Mouse (Mus musculus): ENCODE results near the gene Qdpr. TPM values are rescaled to one million over a fixed set of nuclear protein-coding genes. Genes with fewer than 3 reads are reported as not detected.

Gene Qdpr
- 126 and 127 TPM in 2 replicates for polyA plus RNA-seq (2016; fragmentation: Nextera tagmentation; extraction: Ambion mirVana)

DNA sequence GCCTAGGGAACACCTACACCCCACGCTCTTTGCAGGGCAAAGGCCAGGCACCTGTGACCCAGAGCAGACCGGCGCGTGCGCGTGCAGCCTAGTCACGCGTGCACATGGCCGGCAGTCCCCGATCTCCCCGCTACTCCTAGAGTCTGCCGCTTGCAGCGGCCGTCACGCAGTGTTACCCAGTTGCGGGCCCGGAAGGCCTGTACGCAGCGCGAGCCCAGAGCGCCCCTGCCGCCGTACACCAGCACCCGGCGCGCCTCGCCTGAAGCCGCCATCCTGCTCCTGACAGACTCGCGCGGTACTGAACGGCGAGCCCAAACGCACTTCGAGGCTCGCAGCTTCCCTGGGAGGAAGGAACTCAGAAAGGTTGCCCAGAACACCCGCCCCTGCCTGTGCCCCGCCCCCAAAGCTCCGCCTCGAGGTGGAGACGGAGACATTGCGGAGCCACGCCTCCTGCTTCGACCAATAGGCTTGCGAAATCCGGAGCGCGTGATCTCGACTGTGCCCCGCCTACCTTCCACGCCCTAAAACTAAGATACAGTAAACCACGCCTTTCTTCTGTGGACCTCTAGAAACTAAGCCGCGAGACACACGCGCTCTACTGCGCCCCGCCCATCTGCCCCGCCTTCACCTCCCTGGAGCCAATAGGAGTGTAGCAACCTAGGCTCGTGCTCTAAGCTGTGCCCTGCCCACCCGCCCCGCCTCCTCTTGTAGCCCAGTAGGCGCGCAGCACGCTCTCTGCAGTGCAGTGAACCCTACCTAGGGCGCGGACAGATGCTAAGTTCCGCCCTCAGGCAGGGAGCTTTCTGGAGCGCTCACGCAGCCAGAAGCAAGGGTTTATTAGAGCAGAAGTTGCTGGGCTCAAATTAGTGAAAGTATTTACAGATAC lies at the start of gene Qdpr:
TSS of gene Qdpr (minus strand) at position 406 of the 886 bp plus-strand sequence.
- H3K36me3 ChIP-seq (replicated peaks): peaks cover 5% of the 10 kb centered on the region; the same call in 1 of the 2 replicates
- WGBS: under 1% methylated on average over 70 of the region's 70 CpGs
- DNase-seq (ENCODE audit: extremely low spot score, low spot score): peak; percentile 99
- peak within 1 kb of the TSS; percentile 75 for H3K4me3 ChIP-seq
- peak within 1 kb of the TSS; percentile 87 for H3K27ac ChIP-seq
- peaks cover 27% of the 10 kb centered on the region for H3K4me1 ChIP-seq
- H3K27me3 ChIP-seq (ENCODE audit: poor library complexity, severe bottlenecking): no peaks in the 10 kb centered on the region
- no peaks in the 10 kb centered on the region for H3K9me3 ChIP-seq

DNA sequence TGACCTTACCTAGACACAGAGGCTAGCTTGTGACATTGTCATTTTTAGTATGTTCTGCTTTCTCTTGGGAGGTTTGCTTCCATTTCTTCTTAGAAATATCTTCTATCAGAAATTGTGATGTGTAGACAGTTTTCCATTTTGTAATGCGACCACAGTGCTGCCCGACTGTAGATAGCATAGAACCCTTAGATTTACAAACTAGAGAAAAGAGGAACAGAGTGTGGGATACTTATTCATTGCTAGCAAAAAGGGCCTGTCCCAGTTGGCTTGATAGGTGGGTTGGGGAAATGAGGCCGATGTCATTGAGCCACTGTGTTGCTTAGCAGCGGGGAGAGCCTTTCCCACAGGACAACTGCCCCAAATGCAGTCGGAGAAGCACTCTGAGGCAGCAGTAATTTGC lies 47.5 kb upstream of the Qdpr start:
- Histone ChIP-seq H3K27ac (no peak overlapping the region), H3K4me3 (no peak overlapping the region), H3K27me3 (ENCODE audit: poor library complexity, severe bottlenecking) (no peaks in the 10 kb centered on the region), H3K4me1 (peaks cover 21% of the 10 kb centered on the region), H3K36me3 (replicated peaks) (peaks cover 75% of the 10 kb centered on the region), H3K9me3 (no peaks in the 10 kb centered on the region)
- 95% methylated on average over 5 of the region's 5 CpGs for WGBS
- DNase-seq (ENCODE audit: extremely low spot score, low spot score): no peak

DNA sequence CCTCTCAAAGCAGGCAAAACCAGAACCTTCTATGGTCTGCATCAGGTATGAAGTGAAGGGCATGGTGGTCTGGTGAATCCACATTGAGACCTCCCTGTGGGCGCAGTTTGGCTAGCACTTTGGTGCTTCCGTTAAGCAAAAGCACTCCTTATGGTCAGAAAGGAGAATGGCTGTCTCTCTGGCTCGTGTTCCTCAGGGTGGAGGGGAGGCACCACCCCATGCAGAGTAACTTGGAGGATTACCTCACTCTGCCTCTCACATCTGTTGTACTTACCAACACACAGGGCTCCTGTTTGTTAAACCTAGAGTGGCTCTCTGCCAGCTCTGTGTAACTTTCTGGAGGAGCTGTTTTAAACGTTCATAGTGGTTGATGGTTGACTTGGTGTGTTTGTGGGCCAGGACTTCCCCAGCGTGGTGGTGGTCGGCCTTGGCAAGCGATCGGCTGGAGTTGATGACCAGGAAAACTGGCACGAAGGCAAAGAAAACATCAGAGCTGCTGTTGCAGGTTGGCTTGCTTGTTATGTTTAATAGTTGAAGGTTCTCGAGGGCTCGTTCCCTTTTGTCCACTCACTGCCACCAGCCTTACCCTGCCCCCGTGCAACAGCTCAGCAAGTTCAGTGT lies 47.0 kb upstream of the Qdpr start:
- Histone ChIP-seq H3K4me3 (no peak overlapping the region), H3K27me3 (ENCODE audit: poor library complexity, severe bottlenecking) (0 out of 2 replicates have a peak, but pooled peaks cover 4% of the 10 kb centered on the region), H3K9me3 (no peaks in the 10 kb centered on the region), H3K27ac (no peak overlapping the region), H3K36me3 (replicated peaks) (peaks cover 70% of the 10 kb centered on the region), H3K4me1 (peaks cover 21% of the 10 kb centered on the region)
- 91% methylated on average over 12 of the region's 12 CpGs for WGBS
- no peak for DNase-seq (ENCODE audit: extremely low spot score, low spot score)

DNA sequence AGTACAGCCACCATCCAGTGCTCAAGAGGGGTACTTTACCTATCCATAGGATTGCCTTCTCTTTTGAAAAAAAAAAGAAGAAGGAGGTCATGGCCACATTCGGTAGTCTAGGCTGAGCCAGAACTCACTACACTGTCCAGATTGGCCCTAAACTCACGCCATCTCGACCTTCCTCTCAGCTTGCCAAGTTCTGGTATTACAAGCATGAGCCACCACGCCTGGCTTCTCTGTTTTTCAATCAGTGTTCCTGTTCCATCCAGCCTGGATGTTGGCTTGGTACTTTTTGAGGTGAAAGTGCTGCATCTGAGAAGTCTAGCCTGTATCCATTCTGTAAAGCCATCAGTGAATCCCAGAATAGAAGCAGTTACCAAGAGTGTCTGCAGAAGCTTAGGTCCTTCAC lies 46.4 kb upstream of the Qdpr start:
- 90% methylated on average over 4 of the region's 4 CpGs for WGBS
- Histone ChIP-seq H3K4me3 (no peak overlapping the region), H3K4me1 (peaks cover 26% of the 10 kb centered on the region), H3K27ac (no peak overlapping the region), H3K27me3 (ENCODE audit: poor library complexity, severe bottlenecking) (0 out of 2 replicates have a peak, but pooled peaks cover 9% of the 10 kb centered on the region), H3K9me3 (no peaks in the 10 kb centered on the region), H3K36me3 (replicated peaks) (peaks cover 64% of the 10 kb centered on the region)
- DNase-seq (ENCODE audit: extremely low spot score, low spot score): no peak

DNA sequence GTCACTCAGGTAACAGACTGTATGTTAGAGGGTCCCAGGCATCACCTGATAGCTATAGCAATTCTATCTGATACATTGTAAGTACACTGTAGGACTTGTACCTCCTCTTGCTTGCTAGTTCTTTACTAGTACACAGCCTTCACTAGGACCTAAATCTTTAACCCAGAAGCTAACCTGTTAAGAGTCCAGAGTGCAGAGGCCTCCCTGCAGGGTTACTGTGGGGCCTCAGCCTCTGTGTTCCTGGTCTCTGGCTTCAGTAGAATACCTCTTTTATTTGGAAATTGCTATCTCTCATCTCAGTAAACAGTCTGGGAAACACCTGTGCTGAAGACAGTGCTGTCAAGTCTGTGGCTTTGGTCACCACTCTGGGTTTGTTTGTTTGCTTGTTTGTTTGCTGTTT lies 46.0 kb upstream of the Qdpr start:
- Histone ChIP-seq H3K36me3 (replicated peaks) (peaks cover 60% of the 10 kb centered on the region), H3K4me3 (no peak overlapping the region), H3K9me3 (no peaks in the 10 kb centered on the region), H3K27ac (no peak overlapping the region), H3K27me3 (ENCODE audit: poor library complexity, severe bottlenecking) (0 out of 2 replicates have a peak, but pooled peaks cover 12% of the 10 kb centered on the region), H3K4me1 (peaks cover 30% of the 10 kb centered on the region)
- DNase-seq (ENCODE audit: extremely low spot score, low spot score): no peak

- Histone ChIP-seq H3K4me1 (peaks cover 31% of the 10 kb centered on the region), H3K4me3 (no peak overlapping the region), H3K27me3 (ENCODE audit: poor library complexity, severe bottlenecking) (0 out of 2 replicates have a peak, but pooled peaks cover 12% of the 10 kb centered on the region), H3K27ac (no peak overlapping the region), H3K36me3 (replicated peaks) (peaks cover 54% of the 10 kb centered on the region), H3K9me3 (no peaks in the 10 kb centered on the region)
- 91% methylated on average over 3 of the region's 3 CpGs for whole genome bisulfite sequencing
- DNase-seq (ENCODE audit: extremely low spot score, low spot score): no peak
These were observed 45.5 kb upstream of the Qdpr start for GRCm38 (mm10) chr5:45495429-45495975.

- no peak for DNase-seq (ENCODE audit: extremely low spot score, low spot score)
- Histone ChIP-seq H3K9me3 (no peaks in the 10 kb centered on the region), H3K36me3 (replicated peaks) (peaks cover 42% of the 10 kb centered on the region), H3K27me3 (ENCODE audit: poor library complexity, severe bottlenecking) (0 out of 2 replicates have a peak, but pooled peaks cover 12% of the 10 kb centered on the region), H3K4me1 (peaks cover 31% of the 10 kb centered on the region), H3K27ac (peak overlapping the region; percentile 91), H3K4me3 (peak overlapping the region; percentile 75)
- WGBS: 73% methylated on average over 9 of the region's 9 CpGs
These were observed 44.2 kb upstream of the Qdpr start for GRCm38 (mm10) chr5:45494093-45494755.

GRCm38 (mm10) chr5:45493191-45494092 lies 43.4 kb upstream of the Qdpr start, which contains the start of gene Lap3:
TSS of gene Lap3 (plus strand) at chr5:45493374.
- Histone ChIP-seq H3K27ac (peak within 1 kb of the TSS; percentile 91), H3K4me1 (peaks cover 31% of the 10 kb centered on the region), H3K27me3 (ENCODE audit: poor library complexity, severe bottlenecking) (0 out of 2 replicates have a peak, but pooled peaks cover 12% of the 10 kb centered on the region), H3K36me3 (replicated peaks) (peaks cover 34% of the 10 kb centered on the region), H3K4me3 (peak within 1 kb of the TSS; percentile 75), H3K9me3 (no peaks in the 10 kb centered on the region)
- under 1% methylated on average over 78 of the region's 78 CpGs for WGBS
- peak; percentile 97 for DNase-seq (ENCODE audit: extremely low spot score, low spot score)

DNA sequence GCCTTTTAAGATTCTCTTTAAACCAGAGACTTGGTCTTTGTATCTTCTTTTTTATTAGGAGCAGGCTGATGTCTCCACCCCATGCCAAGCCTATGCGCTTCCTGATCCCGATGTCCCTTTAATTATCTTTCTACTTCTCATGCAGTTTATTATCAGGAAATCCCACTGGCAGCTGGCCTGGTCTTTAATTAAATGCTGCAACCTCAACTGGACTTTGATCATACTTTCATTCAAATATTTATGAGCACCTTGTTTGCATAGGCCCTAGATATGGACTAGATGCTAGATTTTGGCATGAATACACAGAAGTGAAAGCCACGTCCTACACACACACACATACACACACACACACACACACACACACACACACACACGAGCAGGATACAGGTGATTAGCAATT lies 41.7 kb upstream of the Qdpr start:
- DNase-seq (ENCODE audit: extremely low spot score, low spot score): no peak
- 63% methylated on average over 4 of the region's 4 CpGs for WGBS

DNA sequence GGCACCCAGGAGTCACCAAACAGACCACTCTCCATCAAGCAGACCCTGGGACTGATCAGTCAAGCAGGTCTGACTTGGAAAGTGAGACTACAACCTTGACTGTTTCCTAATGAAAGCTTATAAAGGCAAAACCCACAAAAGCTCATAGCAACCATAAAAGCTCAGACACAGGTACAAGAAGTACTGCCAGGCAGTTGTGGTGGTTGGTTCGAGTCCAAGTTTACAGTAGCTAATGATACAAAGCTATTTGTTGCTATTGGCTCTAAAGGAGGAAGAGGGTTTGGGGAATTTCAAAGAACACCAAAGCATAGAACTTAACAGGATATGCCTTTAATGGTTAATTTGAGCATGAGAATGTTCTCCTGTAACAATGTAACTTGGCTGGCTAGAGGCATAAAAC lies 33.6 kb upstream of the Qdpr start:
- Histone ChIP-seq H3K36me3 (replicated peaks) (no peaks in the 10 kb centered on the region), H3K4me1 (no peaks in the 10 kb centered on the region), H3K27me3 (ENCODE audit: poor library complexity, severe bottlenecking) (no peaks in the 10 kb centered on the region), H3K4me3 (no peak overlapping the region), H3K9me3 (no peaks in the 10 kb centered on the region), H3K27ac (no peak overlapping the region)
- no peak for DNase-seq (ENCODE audit: extremely low spot score, low spot score)
- 81% methylated on average over 1 of the region's 1 CpGs for WGBS

More for the DNA sequence above, 41.7 kb upstream of the Qdpr start:
- no peak overlapping the region for H3K4me3 ChIP-seq
- no peaks in the 10 kb centered on the region for H3K9me3 ChIP-seq
- H3K4me1 ChIP-seq: peaks cover 31% of the 10 kb centered on the region
- H3K36me3 ChIP-seq (replicated peaks): peaks cover 17% of the 10 kb centered on the region
- H3K27me3 ChIP-seq (ENCODE audit: poor library complexity, severe bottlenecking): 0 out of 2 replicates have a peak, but pooled peaks cover 12% of the 10 kb centered on the region
- no peak overlapping the region for H3K27ac ChIP-seq

GRCm38 (mm10) chr5:45482607-45483006 lies 32.6 kb upstream of the Qdpr start:
- Histone ChIP-seq H3K9me3 (no peaks in the 10 kb centered on the region), H3K36me3 (replicated peaks) (no peaks in the 10 kb centered on the region), H3K27ac (no peak overlapping the region), H3K4me1 (no peaks in the 10 kb centered on the region), H3K27me3 (ENCODE audit: poor library complexity, severe bottlenecking) (no peaks in the 10 kb centered on the region), H3K4me3 (no peak overlapping the region)
- 76% methylated on average over 3 of the region's 3 CpGs for WGBS
- no peak for DNase-seq (ENCODE audit: extremely low spot score, low spot score)
